Mouse (Mus musculus) retina, embryonic 14.5 days (tissue): Measurements from ENCODE around the gene Cyyr1.

Experiments
- DNase-seq: peaks from one replicate; pipeline ENCODE4 v3.0.0-alpha.2; 2015; ENCODE audit warnings: low spot score

The Cyyr1 gene

DNA sequence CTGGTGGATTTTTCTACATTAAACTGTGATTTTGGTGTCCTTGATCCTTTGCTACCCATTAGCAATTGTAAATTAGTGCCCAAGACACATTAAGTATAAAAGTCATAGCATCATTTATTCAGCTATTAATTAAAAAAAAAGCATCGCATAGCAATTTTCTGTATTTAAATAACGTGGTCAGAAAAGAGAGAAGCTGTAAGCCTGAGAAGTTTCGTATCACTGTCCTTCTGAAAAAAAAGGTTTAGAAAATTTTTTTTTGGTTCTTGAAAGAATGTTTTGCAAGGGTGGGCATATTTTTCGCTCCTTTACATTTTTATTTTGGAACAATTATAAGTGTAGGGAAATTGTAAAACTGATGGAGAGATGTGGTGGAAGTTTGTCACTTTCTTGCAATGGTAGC lies 83.1 kb downstream of the Cyyr1 start:
- DNase-seq: no peak

DNA sequence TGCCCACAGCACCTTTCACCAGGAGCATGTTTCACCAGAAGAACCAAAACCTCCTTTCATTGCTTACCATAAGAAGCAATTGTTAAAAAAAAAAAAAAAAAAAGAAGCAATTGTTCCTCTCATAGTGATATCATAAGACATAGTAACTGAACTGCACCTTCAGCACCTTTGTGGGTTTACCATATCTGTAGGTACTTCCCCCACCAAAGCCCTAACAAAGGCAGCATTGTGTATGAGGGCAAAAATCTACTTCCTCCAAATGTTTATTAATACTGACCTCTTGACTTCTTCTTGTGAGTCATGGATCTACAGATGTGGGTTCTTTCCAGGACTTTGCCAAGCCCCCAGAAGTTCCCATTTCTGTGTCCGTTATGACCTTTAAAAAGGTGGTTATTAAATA lies 98.2 kb downstream of the Cyyr1 start:
- no peak for DNase-seq

DNA sequence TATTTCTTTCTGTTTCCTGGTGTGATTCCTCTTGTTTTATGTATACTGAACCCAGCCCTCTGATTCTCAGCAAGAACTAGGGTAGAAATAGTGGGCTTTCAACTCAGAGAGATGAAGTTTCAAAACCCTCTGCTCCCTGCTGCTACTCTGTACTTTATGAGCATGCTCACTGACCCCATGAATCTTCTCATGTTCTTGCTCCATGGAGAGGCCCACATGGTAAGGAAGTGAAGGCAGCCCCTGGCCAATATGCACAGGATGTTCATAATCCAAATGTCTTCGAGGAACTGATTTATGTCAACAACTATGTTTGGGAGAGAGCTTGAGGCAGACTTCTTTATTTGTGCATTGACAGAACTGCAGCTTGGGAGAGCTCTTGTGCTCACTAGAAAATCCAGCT lies 106.9 kb downstream of the Cyyr1 start:
- DNase-seq: no peak

DNA sequence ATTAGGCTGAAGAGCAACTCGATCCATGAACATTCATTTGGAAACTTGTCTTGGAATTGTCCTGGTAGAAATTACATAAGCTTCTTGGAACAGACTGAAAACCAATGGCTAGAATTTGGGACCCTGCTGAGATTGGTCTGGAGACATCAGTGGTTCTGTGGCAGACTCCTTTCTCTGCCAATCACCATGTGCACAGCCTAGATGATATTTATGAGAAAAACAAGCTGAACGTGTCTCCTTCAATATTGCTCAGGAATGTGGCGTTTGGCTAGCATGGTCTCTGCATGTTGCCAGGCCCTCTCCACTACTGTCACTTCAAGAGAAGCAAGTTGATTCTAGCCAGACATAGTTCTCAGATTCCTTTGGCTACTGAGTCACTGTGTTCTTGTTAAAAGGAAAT lies 107.4 kb downstream of the Cyyr1 start:
- DNase-seq: no peak

DNA sequence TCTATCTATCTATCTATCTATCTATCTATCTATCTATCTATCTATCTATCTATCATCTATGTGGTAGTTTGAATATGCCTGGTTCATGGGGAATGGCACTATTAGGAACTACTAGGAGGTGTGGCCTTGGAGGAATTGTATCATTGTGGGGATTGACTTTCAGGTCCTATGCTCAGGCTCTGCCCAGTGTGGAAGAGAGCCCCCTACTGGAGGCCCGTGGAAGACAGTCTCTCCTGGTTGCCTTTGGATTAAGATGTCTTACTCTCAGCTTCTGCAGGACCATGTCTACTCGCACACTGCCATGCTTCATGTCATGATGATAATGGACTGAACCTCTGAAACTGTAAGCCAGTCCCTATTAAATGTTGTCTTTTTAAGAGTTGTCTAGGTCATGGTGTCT lies 117.8 kb downstream of the Cyyr1 start:
- DNase-seq: peak; percentile 8

DNA sequence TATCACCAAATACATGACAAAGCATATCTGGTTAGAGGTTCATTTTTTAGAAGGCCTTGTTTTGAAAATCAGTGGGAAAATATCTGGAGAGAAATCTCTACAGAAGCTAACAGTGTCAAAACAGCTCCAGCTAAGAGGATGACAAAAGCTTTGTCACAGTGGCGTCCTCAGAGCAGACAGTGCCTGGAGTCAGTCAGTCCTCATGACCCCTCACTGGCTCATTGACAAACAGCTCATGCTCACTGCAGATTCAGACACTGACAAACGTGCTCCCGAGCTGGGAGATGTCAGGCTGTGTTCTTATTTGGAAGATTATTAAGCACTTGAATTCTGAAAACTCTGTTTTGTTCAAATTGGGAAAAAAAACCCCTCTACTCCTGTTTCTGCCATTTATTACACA lies 124.0 kb downstream of the Cyyr1 start:
- DNase-seq: no peak

DNA sequence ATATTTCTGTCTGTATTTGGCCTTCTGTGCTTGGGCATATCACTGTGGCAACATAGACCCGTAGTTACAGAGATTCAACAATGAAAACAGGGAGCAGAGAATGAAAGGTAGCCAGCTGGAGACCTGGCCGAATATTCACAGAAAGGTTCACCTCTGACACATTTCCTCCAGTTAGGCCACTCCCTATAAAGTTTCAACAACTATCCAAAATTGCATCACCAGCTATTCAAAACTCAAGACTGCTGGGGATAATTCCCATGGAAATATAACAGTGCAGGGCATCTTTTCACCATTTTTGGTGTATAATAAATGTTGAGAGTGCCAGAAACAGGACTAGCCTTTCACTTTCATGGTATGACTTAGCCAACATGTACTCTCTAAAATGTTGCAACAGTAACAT lies 130.3 kb downstream of the Cyyr1 start:
- no peak for DNase-seq

DNA sequence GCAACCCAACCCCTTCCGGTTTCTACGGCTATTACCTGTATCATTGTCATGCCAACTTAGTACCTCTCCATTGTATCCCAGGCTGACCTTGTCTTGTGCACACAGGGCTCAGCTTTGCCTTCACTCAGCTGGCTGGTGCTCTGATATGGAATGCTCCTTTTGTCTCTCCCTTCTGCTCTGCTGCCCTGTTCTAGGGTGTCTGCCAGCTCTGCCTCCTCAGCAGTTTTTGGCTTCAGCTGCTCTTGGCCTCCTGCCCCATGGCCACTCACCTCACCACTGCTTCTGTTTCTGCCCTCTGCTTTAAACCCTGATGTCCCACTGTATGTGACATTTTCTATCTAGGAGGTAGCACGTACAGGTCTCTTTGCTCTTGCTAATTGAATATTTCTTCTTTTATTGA lies 137.8 kb downstream of the Cyyr1 start:
- DNase-seq: no peak

DNA sequence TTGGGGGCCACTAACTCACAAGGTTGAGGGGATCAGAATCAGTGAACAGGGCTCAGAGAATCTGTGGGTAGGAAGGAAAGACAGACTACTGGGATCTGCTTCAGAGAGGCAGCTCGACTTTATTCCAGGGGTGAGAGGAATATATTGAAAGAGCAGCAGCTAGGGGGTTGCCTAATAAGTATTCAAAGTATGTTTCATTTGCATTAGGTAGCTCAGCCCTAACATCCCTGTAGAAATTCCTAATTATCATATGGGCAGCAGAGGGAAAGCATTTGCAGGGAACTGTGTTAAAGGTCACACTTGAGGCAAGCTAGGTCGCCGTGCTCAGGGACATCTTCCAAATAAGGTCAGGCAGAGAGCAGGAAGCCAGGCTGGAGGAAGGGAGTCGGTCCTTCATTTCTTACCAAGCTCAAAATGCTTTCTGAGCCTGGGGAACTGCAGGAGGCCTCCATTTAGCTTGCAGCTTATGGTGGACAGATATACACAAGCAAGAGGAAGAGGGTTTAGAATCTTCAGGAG lies 159.7 kb downstream of the Cyyr1 start:
- peak; percentile 6 for DNase-seq

DNA sequence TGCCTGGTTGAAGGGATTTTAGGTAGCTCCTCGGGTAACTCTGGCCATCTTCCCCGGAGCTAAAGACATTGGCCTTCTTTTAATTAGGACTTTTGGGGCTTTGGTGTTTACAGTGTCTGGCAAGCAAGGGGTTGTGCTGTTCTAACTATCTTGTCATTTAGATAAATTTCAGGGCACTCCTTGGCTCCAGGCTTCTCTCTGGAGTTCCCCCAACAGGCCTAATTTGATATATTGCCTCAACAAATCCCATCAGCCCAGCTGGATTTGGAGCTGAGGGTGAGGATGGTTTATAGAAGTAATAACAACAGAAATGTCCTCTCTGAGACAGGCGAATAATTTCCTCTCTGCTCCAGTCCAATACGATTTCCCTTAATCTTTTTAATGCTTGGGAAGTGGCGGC lies 166.4 kb downstream of the Cyyr1 start:
- no peak for DNase-seq
